Mouse (Mus musculus) embryonic fibroblast, embryonic 13.5 days (primary cell): ENCODE measurements around the gene Zfp119b. TPM values are rescaled to one million over a fixed set of nuclear protein-coding genes. Genes with fewer than 3 reads are reported as not detected.
"Not testable (repeated sequence)": the region's sequence is repeated elsewhere in the genome, so short reads cannot be mapped to it uniquely, and the experiment has no call there.

ENCODE experiments used
- H3K27ac ChIP-seq: 2 replicates; pipeline ENCODE4 v1.5.1; 2012; ENCODE audit warnings: low read length, control low read depth, inconsistent platforms; ENCODE audit not compliant: insufficient read depth
- H3K4me1 ChIP-seq: 2 replicates; pipeline ENCODE4 v1.6.1; 2011; ENCODE audit warnings: low read length; ENCODE audit not compliant: control insufficient read depth, insufficient read depth
- H3K4me3 ChIP-seq: 2 replicates; pipeline ENCODE4 v1.5.1; 2011; ENCODE audit warnings: mild to moderate bottlenecking, control low read depth, low read length; ENCODE audit not compliant: insufficient read depth
- CTCF ChIP-seq: IDR thresholded peaks from 2 replicates; pipeline ENCODE4 v1.5.1; 2011; ENCODE audit warnings: mild to moderate bottlenecking, control low read depth, low read length, moderate library complexity, borderline replicate concordance; ENCODE audit not compliant: insufficient read depth
- POLR2A ChIP-seq: IDR thresholded peaks from 2 replicates; pipeline ENCODE4 v1.6.1; 2011; ENCODE audit warnings: low read depth, mild to moderate bottlenecking, control low read depth, low read length, moderate library complexity
- polyA plus RNA-seq: library from polyadenylated mRNA; stranded (reverse); fragments of >200 nt; gene quantifications from 2 replicates; pipeline ENCODE4 v1.2.4, GENCODE M21; 2011; ENCODE audit warnings: low read depth; ENCODE audit not compliant: missing spikeins, insufficient read length

The Zfp119b gene
- polyA plus RNA-seq, 1 experiment = 5.4 TPM

GRCm38 (mm10) chr17:55945696-55946095 lies 3.6 kb downstream of the Zfp119b start:
- Histone ChIP-seq H3K4me1 (no peaks in the 10 kb centered on the region), H3K4me3 (peak overlapping the region; percentile 43), H3K27ac (no peak overlapping the region)
- TF ChIP-seq POLR2A (no peak), CTCF (no peak)

GRCm38 (mm10) chr17:55944866-55945682 lies 4.2 kb downstream of the Zfp119b start:
- peak overlapping the region; percentile 47 for H3K4me3 ChIP-seq
- not testable (repeated sequence) for H3K4me1 ChIP-seq
- peak; percentile 84 for TF ChIP-seq POLR2A
- peak overlapping the region; percentile 54 for H3K27ac ChIP-seq

GRCm38 (mm10) chr17:55944387-55944865 lies 4.9 kb downstream of the Zfp119b start:
- H3K27ac ChIP-seq = peak overlapping the region; percentile 23
- peak overlapping the region; percentile 47 for H3K4me3 ChIP-seq
- not testable (repeated sequence) for H3K4me1 ChIP-seq

- no peak overlapping the region for H3K4me3 ChIP-seq
- TF ChIP-seq POLR2A (no peak), CTCF (no peak)
- no peak overlapping the region for H3K27ac ChIP-seq
- H3K4me1 ChIP-seq = no peaks in the 10 kb centered on the region
Measured at GRCm38 (mm10) chr17:55933191-55933590, 16.1 kb downstream of the Zfp119b start.

GRCm38 (mm10) chr17:55932635-55933034 lies 16.7 kb downstream of the Zfp119b start:
- Histone ChIP-seq H3K4me1 (no peaks in the 10 kb centered on the region), H3K27ac (no peak overlapping the region), H3K4me3 (no peak overlapping the region)
- TF ChIP-seq CTCF = no peak
- TF ChIP-seq POLR2A = no peak

- Histone ChIP-seq H3K4me3 (peak overlapping the region; percentile 43), H3K27ac (peak overlapping the region; percentile 6; the same call in 1 of the 2 replicates), H3K4me1 (no peaks in the 10 kb centered on the region)
- TF ChIP-seq POLR2A (peak; percentile 91), CTCF (no peak)
Measured at GRCm38 (mm10) chr17:55931553-55932502, 17.5 kb downstream of the Zfp119b start.

- H3K4me1 ChIP-seq = no peaks in the 10 kb centered on the region
- TF ChIP-seq CTCF = no peak
- no peak for TF ChIP-seq POLR2A
- H3K4me3 ChIP-seq = no peak overlapping the region
- no peak overlapping the region for H3K27ac ChIP-seq
Measured at GRCm38 (mm10) chr17:55906669-55907068, 42.6 kb downstream of the Zfp119b start.

- Histone ChIP-seq H3K27ac (no peak overlapping the region), H3K4me3 (no peak overlapping the region), H3K4me1 (no peaks in the 10 kb centered on the region)
- TF ChIP-seq POLR2A (no peak), CTCF (no peak)
Measured at GRCm38 (mm10) chr17:55904131-55904530, 45.2 kb downstream of the Zfp119b start.

GRCm38 (mm10) chr17:55903687-55904086 lies 45.6 kb downstream of the Zfp119b start:
- TF ChIP-seq CTCF (no peak), POLR2A (no peak)
- no peaks in the 10 kb centered on the region for H3K4me1 ChIP-seq
- H3K4me3 ChIP-seq = no peak overlapping the region
- no peak overlapping the region for H3K27ac ChIP-seq

GRCm38 (mm10) chr17:55903087-55903486 lies 46.2 kb downstream of the Zfp119b start:
- TF ChIP-seq CTCF = no peak
- TF ChIP-seq POLR2A = no peak
- H3K4me3 ChIP-seq = no peak overlapping the region
- H3K27ac ChIP-seq = no peak overlapping the region
- H3K4me1 ChIP-seq = no peaks in the 10 kb centered on the region

GRCm38 (mm10) chr17:55892406-55892955 lies 56.8 kb downstream of the Zfp119b start:
- peak overlapping the region; percentile 57 for H3K4me3 ChIP-seq
- not testable (repeated sequence) for H3K27ac ChIP-seq, H3K4me1 ChIP-seq
